Mouse (Mus musculus) hindbrain, embryonic 13.5 days (tissue): ENCODE measurements at regions not wholly inside any gene's neighbourhood (a gene's known extent, or its start where the extent isn't known, plus 50 kb on each side); places are given as distances from the start of the nearest gene placed in this dataset.
A peak's percentile ranks its signal among the peaks of the same experiment; 100 is the strongest.

ENCODE experiments used
- ATAC-seq: fragments of 200-750 bp; cut with Nextera tagmentation; 2 replicates; pipeline ENCODE4 v1.8.0; 2017; ENCODE audit warnings: moderate TSS enrichment; ENCODE audit not compliant: low FRiP score
- H3K27ac ChIP-seq: fragments of 300-500 bp; sonication (generic); 2 replicates; pipeline ENCODE4 v1.5.1; 2015; ENCODE audit warnings: inconsistent platforms, mild to moderate bottlenecking, moderate library complexity
- H3K27me3 ChIP-seq: fragments of 300-500 bp; sonication (generic); 2 replicates; pipeline ENCODE4 v1.6.1; 2015; ENCODE audit warnings: mild to moderate bottlenecking, inconsistent platforms
- H3K36me3 ChIP-seq: fragments of 300-500 bp; sonication (generic); 2 replicates; pipeline ENCODE4 v1.6.1; 2015; ENCODE audit warnings: mild to moderate bottlenecking, inconsistent platforms
- H3K4me1 ChIP-seq: fragments of 300-500 bp; sonication (generic); replicated peaks from 2 replicates; pipeline ENCODE4 v1.6.1; 2015; ENCODE audit warnings: inconsistent platforms
- H3K4me2 ChIP-seq: fragments of 300-500 bp; sonication (generic); 2 replicates; pipeline ENCODE4 v1.6.1; 2015; ENCODE audit warnings: inconsistent platforms, mild to moderate bottlenecking, moderate library complexity
- H3K4me3 ChIP-seq: fragments of 300-500 bp; sonication (generic); 2 replicates; pipeline ENCODE4 v1.5.1; 2015; ENCODE audit warnings: mild to moderate bottlenecking, inconsistent platforms
- H3K9ac ChIP-seq: fragments of 300-500 bp; sonication (generic); 2 replicates; pipeline ENCODE4 v1.6.1; 2015; ENCODE audit warnings: mild to moderate bottlenecking, inconsistent platforms
- H3K9me3 ChIP-seq: fragments of 300-500 bp; sonication (generic); 2 replicates; pipeline ENCODE4 v1.6.1; 2016; ENCODE audit warnings: inconsistent platforms
- WGBS: fragments of 180-500 bp; shearing (Covaris S2); methylation state at CpG from one replicate; pipeline ENCODE4 v1.1.7; 2015; 5-methylcytosine and 5-hydroxymethylcytosine counted together

GRCm38 (mm10) chr3:58146108-58146507 is 268.4 kb upstream of the Tsc22d2 start:
- Histone ChIP-seq H3K27me3 (no peaks in the 10 kb centered on the region), H3K4me2 (no peak overlapping the region), H3K36me3 (no peaks in the 10 kb centered on the region), H3K4me3 (no peak overlapping the region), H3K27ac (no peak overlapping the region), H3K4me1 (no peaks in the 10 kb centered on the region), H3K9ac (no peak overlapping the region), H3K9me3 (no peaks in the 10 kb centered on the region)
- WGBS = 65% methylated on average over 3 of the region's 3 CpGs
- no peak for ATAC-seq

- H3K4me3 ChIP-seq = no peak overlapping the region
- H3K4me2 ChIP-seq = no peak overlapping the region
- H3K27me3 ChIP-seq = no peaks in the 10 kb centered on the region
- ATAC-seq = no peak
- H3K4me1 ChIP-seq = no peaks in the 10 kb centered on the region
- H3K9ac ChIP-seq = no peak overlapping the region
- no peak overlapping the region for H3K27ac ChIP-seq
- 65% methylated on average over 1 of the region's 1 CpGs for WGBS
- H3K36me3 ChIP-seq = no peaks in the 10 kb centered on the region
- H3K9me3 ChIP-seq = no peaks in the 10 kb centered on the region
These were observed 267.8 kb upstream of the Tsc22d2 start for GRCm38 (mm10) chr3:58146762-58147161.

- Histone ChIP-seq H3K27me3 (no peaks in the 10 kb centered on the region), H3K27ac (no peak overlapping the region), H3K4me2 (no peak overlapping the region), H3K4me3 (no peak overlapping the region), H3K9me3 (0 out of 2 replicates have a peak, but pooled peaks cover 4% of the 10 kb centered on the region), H3K9ac (no peak overlapping the region), H3K4me1 (no peaks in the 10 kb centered on the region), H3K36me3 (no peaks in the 10 kb centered on the region)
- ATAC-seq = no peak
- 90% methylated on average over 3 of the region's 3 CpGs for WGBS
These were observed 261.4 kb upstream of the Tsc22d2 start for GRCm38 (mm10) chr3:58153141-58153540.

DNA sequence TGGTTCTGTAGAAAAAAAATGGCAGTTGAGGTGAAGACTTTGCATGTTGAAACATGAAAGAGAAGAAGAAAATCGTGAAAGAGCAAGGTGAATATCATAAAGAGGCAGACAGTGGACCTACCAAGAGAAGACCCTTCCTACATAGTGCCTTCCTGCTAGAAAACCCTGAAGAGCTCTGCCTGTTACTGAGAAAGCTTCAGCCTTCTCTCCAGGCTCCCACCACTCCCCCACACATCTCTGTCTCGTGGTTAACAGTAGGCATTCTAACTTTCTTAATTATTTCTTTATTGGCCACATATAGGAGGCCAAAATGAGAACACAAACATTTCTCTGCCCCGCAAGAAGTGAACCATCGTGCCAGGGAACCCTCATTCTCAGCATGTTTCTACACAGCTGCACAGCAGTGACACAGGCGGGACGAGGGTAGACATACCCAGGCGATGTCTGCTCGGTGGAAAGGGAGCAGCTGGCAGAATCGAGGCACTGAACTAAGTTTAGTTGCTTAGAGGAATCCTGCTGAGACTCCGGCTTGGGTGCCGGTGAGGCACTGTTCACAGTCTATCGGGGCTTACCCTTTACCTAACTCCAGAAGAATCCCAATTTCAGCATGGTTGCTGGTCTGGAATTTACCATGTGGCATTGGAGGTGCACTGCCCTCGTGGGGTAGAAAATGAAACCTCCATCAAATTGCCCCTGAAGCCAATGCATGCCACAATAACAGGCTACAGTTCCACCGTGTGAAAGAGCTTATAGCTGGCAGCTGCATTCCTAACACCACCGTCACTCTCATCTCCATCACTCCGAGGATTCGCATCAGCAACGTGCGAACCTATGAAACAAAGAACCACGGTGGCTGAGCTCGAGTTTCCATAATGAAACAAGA is 260.4 kb upstream of the Tsc22d2 start:
- ATAC-seq = no peak
- no peaks in the 10 kb centered on the region for H3K36me3 ChIP-seq
- no peaks in the 10 kb centered on the region for H3K27me3 ChIP-seq
- no peaks in the 10 kb centered on the region for H3K4me1 ChIP-seq
- H3K4me3 ChIP-seq = no peak overlapping the region
- H3K9me3 ChIP-seq = 0 out of 2 replicates have a peak, but pooled peaks cover 4% of the 10 kb centered on the region
- H3K9ac ChIP-seq = no peak overlapping the region
- no peak overlapping the region for H3K4me2 ChIP-seq
- 85% methylated on average over 21 of the region's 21 CpGs for WGBS
- H3K27ac ChIP-seq = no peak overlapping the region

DNA sequence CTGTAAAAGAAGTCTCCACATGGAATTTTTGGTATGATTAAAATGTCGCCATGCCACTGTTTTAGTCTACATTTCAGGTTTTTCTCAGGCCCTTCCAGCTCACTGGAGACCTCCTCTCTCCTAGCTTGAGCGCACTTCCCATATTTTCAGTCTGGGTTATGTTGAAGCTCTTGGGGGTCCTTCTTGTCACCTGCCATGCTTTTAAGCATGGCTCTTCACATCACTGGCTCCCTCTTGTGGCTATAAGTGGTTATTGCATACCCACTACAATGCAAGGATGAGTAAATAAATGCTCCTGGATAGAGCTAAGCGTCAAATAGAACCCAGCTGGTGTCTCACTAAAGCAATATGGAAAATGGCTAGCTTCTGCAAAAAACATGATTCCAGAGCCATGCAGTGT is 255.1 kb upstream of the Tsc22d2 start:
- Histone ChIP-seq H3K4me1 (no peaks in the 10 kb centered on the region), H3K36me3 (no peaks in the 10 kb centered on the region), H3K9me3 (0 out of 2 replicates have a peak, but pooled peaks cover 4% of the 10 kb centered on the region), H3K27me3 (no peaks in the 10 kb centered on the region), H3K9ac (no peak overlapping the region), H3K27ac (no peak overlapping the region), H3K4me2 (no peak overlapping the region), H3K4me3 (no peak overlapping the region)
- WGBS = 61% methylated on average over 3 of the region's 3 CpGs
- ATAC-seq = peak; percentile 36; the same call in 1 of the 2 replicates

DNA sequence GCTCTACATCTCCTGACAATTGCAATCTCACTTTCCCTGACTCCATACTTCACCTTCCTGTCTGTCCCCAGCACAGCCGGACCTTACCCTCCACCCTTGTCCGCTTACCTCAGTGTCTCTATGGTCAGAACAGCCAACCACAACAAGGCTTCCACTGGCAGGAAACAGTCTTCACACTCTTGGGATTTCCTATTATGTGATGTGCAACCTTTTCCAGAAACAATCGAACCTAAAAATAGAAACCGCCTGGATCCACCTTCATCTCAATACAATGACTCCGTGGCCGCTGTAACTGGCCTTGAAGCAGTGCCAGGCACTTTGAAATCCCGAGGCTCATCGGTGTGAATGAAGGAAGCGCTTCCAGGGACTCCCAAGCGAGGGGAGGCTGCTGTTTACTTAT is 252.3 kb upstream of the Tsc22d2 start:
- WGBS = 34% methylated on average over 10 of the region's 10 CpGs
- ATAC-seq = no peak
- Histone ChIP-seq H3K9me3 (no peaks in the 10 kb centered on the region), H3K27ac (no peak overlapping the region), H3K4me1 (no peaks in the 10 kb centered on the region), H3K4me2 (no peak overlapping the region), H3K9ac (no peak overlapping the region), H3K27me3 (no peaks in the 10 kb centered on the region), H3K4me3 (no peak overlapping the region), H3K36me3 (no peaks in the 10 kb centered on the region)

DNA sequence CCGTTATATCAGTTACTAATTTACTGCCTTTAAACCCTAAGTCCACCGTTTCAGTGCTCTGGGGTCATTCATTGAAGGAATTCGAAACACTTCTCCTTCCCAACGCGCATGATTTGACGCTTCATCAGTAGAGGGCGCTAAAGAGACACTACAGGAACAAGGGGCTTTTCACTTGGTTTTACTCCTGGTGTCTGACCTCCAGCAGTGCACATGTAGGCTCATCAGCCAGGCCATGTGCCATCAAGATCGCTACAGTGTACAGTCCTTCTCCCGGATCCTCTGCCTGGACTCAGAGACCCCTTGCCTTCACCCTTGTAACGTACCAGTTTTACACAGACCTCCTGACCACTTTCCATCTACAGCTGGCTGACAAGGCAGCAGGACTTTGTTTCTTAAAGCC is 250.7 kb upstream of the Tsc22d2 start:
- H3K36me3 ChIP-seq = no peaks in the 10 kb centered on the region
- no peak overlapping the region for H3K4me2 ChIP-seq
- no peaks in the 10 kb centered on the region for H3K9me3 ChIP-seq
- no peak overlapping the region for H3K9ac ChIP-seq
- no peak overlapping the region for H3K4me3 ChIP-seq
- ATAC-seq = peak; percentile 60
- H3K4me1 ChIP-seq = 0 out of 2 replicates have a peak, but pooled peaks cover 4% of the 10 kb centered on the region
- no peaks in the 10 kb centered on the region for H3K27me3 ChIP-seq
- WGBS = 9% methylated on average over 10 of the region's 10 CpGs
- H3K27ac ChIP-seq = no peak overlapping the region

GRCm38 (mm10) chr3:58166628-58167027 is 247.9 kb upstream of the Tsc22d2 start:
- 54% methylated on average over 2 of the region's 2 CpGs for WGBS

DNA sequence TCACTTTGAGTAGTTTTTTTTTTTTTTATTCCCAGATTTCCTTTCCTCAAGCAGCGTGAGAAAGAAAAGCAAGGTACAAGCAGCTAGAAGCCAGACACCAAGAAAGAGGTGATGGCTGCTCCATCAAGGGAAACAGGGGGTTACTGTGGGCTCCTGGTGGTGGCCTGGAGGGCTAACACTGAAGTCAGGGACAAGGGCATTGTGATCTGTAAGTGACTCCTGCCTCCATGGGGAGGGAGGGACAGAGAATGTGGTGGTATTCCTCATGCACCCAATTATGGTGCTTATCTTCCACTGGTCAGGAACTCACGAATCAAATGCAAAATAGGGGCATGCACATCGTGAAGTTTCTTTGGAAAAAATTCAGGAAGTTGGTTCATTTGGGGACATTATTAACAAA is 247.4 kb upstream of the Tsc22d2 start:
- Histone ChIP-seq H3K27ac (no peak overlapping the region), H3K36me3 (no peaks in the 10 kb centered on the region), H3K9me3 (no peaks in the 10 kb centered on the region), H3K4me2 (no peak overlapping the region), H3K27me3 (no peaks in the 10 kb centered on the region), H3K9ac (no peak overlapping the region), H3K4me1 (0 out of 2 replicates have a peak, but pooled peaks cover 4% of the 10 kb centered on the region), H3K4me3 (no peak overlapping the region)
- 92% methylated on average over 3 of the region's 3 CpGs for WGBS
- no peak for ATAC-seq

More at GRCm38 (mm10) chr3:58166628-58167027, 247.9 kb upstream of the Tsc22d2 start:
- Histone ChIP-seq H3K9ac (no peak overlapping the region), H3K4me2 (no peak overlapping the region), H3K4me3 (no peak overlapping the region), H3K27me3 (no peaks in the 10 kb centered on the region), H3K36me3 (no peaks in the 10 kb centered on the region), H3K4me1 (0 out of 2 replicates have a peak, but pooled peaks cover 4% of the 10 kb centered on the region), H3K27ac (no peak overlapping the region), H3K9me3 (no peaks in the 10 kb centered on the region)
- no peak for ATAC-seq

DNA sequence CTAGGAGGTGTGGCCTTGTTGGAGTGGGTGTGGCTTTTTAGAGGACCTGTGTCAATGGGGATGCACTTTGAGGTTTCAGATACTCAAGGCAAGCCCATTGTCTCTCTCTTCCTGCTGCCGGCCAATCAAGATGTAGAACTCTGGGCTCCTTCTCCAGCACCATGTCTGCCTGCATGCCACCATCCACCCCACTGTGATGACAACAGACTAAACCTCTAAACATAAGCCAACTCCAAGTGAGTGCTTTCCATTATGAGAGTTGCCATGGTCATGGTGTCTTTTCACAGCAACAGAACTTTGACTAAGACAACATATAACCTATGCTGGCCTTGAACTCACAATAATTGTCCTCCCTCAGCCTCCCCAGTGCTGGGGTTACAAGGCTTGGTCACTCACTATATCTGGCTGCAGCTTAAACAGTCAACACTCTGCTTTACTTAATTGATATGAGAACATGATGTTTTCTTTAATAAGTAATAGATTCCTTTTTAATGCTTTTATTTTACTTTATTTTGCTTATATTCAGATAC is 246.7 kb upstream of the Tsc22d2 start:
- no peak overlapping the region for H3K9ac ChIP-seq
- whole genome bisulfite sequencing = 100% methylated on average over 1 of the region's 1 CpGs
- no peak for ATAC-seq

DNA sequence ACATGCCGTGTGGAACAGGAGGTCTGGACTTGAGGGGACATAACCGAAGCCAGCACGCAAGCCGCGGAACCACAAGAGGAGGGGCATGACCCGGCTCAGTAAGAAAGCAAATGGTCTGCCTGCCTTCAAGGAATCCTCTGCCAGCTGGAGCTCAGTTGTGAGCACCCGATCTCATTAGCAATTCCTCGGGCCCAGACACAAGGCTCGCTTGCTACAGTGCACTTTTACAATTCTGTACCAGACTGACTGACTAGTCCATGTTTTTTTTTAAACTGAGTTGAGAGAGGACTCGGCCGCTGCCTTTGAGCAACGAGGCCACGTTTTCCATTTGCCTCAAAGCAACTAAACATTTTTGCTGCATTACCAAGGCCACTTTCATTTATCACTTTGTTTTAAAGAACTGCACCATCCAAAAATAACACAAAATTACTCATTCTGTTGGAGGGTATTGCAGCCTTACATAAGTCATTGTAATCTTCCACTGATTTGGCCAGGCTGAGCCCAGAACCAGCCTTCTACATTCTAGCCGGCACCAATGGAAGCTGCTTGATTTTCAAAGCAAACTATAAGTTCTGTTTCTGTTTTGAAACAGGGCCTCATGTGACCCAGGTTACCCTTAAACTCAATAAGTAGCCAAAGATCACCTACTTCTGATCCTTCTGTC is 245.9 kb upstream of the Tsc22d2 start:
- H3K4me3 ChIP-seq = no peak overlapping the region
- 0 out of 2 replicates have a peak, but pooled peaks cover 4% of the 10 kb centered on the region for H3K4me1 ChIP-seq
- no peak for ATAC-seq
- H3K9me3 ChIP-seq = no peaks in the 10 kb centered on the region
- 40% methylated on average over 14 of the region's 14 CpGs for WGBS
- no peaks in the 10 kb centered on the region for H3K36me3 ChIP-seq
- H3K4me2 ChIP-seq = no peak overlapping the region
- no peak overlapping the region for H3K27ac ChIP-seq
- no peaks in the 10 kb centered on the region for H3K27me3 ChIP-seq
- no peak overlapping the region for H3K9ac ChIP-seq

More for the DNA sequence above, 246.7 kb upstream of the Tsc22d2 start:
- Histone ChIP-seq H3K27me3 (no peaks in the 10 kb centered on the region), H3K27ac (no peak overlapping the region), H3K4me1 (0 out of 2 replicates have a peak, but pooled peaks cover 4% of the 10 kb centered on the region), H3K36me3 (no peaks in the 10 kb centered on the region), H3K4me3 (no peak overlapping the region), H3K9me3 (no peaks in the 10 kb centered on the region), H3K4me2 (no peak overlapping the region)

- Histone ChIP-seq H3K4me3 (no peak overlapping the region), H3K4me2 (no peak overlapping the region), H3K9ac (no peak overlapping the region), H3K9me3 (no peaks in the 10 kb centered on the region), H3K4me1 (0 out of 2 replicates have a peak, but pooled peaks cover 4% of the 10 kb centered on the region), H3K27ac (no peak overlapping the region), H3K36me3 (no peaks in the 10 kb centered on the region), H3K27me3 (no peaks in the 10 kb centered on the region)
- ATAC-seq = no peak
- 84% methylated on average over 6 of the region's 6 CpGs for WGBS
These were observed 244.7 kb upstream of the Tsc22d2 start for GRCm38 (mm10) chr3:58169786-58170185.
